Mouse (Mus musculus) lung, embryonic 16.5 days (tissue): ENCODE data around the gene Rtcb. TPM values are rescaled to one million over a fixed set of nuclear protein-coding genes. Genes with fewer than 3 reads are reported as not detected.

ENCODE experiments used
- ATAC-seq: fragments of 200-750 bp; cut with Nextera tagmentation; 2 replicates; pipeline ENCODE4 v1.8.0; 2017; ENCODE audit warnings: low read depth, mild to moderate bottlenecking, moderate library complexity
- H3K27ac ChIP-seq: fragments of 300-500 bp; sonication (generic); 2 replicates; pipeline ENCODE4 v1.5.1; 2014; ENCODE audit warnings: mild to moderate bottlenecking, control low read depth, low read length
- H3K27me3 ChIP-seq: fragments of 300-500 bp; sonication (generic); 2 replicates; pipeline ENCODE4 v1.6.1; 2014; ENCODE audit warnings: low read depth, low read length, mixed read lengths; ENCODE audit not compliant: control insufficient read depth, insufficient read depth
- H3K36me3 ChIP-seq: fragments of 300-500 bp; sonication (generic); 2 replicates; pipeline ENCODE4 v1.6.1; 2014; ENCODE audit warnings: low read length; ENCODE audit not compliant: control insufficient read depth, insufficient read depth
- H3K4me1 ChIP-seq: fragments of 300-500 bp; sonication (generic); replicated peaks from 2 replicates; pipeline ENCODE4 v1.6.1; 2014; ENCODE audit warnings: low read length, mixed read lengths; ENCODE audit not compliant: control insufficient read depth, insufficient read depth
- H3K4me2 ChIP-seq: fragments of 300-500 bp; sonication (generic); 2 replicates; pipeline ENCODE4 v1.6.1; 2014; ENCODE audit warnings: low read depth, low read length, control low read depth
- H3K4me3 ChIP-seq: fragments of 300-500 bp; sonication (generic); 2 replicates; pipeline ENCODE4 v1.5.1; 2014; ENCODE audit warnings: mild to moderate bottlenecking, low read length, control low read depth
- H3K9ac ChIP-seq: fragments of 300-500 bp; sonication (generic); 2 replicates; pipeline ENCODE4 v1.6.1; 2014; ENCODE audit warnings: low read length, control low read depth
- H3K9me3 ChIP-seq: fragments of 300-500 bp; sonication (generic); 2 replicates; pipeline ENCODE4 v1.6.1; 2016; ENCODE audit warnings: low read length; ENCODE audit not compliant: control insufficient read depth
- WGBS: fragments of 180-500 bp; shearing (Covaris S2); extraction: QIAGEN DNeasy Blood & Tissue Kit; methylation state at CpG from one replicate; pipeline ENCODE4 v1.1.7; 2014; 5-methylcytosine and 5-hydroxymethylcytosine counted together
- polyA plus RNA-seq: library from polyadenylated mRNA; unstranded; fragments of >200 nt; fragmentation: Nextera tagmentation; extraction: Ambion mirVana; gene quantifications from 2 replicates; pipeline ENCODE4 v1.2.1, GENCODE M21; 2015

Rtcb gene
- polyA plus RNA-seq, 1 experiment from 2014 or later: 177 TPM

GRCm38 (mm10) chr10:85953401-85953800 is 4.2 kb downstream of the Rtcb start:
- Histone ChIP-seq H3K9ac (no peak overlapping the region), H3K4me2 (no peak overlapping the region), H3K36me3 (peaks cover 40% of the 10 kb centered on the region), H3K9me3 (no peaks in the 10 kb centered on the region), H3K27me3 (no peaks in the 10 kb centered on the region), H3K27ac (no peak overlapping the region), H3K4me1 (peaks cover 15% of the 10 kb centered on the region), H3K4me3 (no peak overlapping the region)
- WGBS: 64% methylated on average over 3 of the region's 3 CpGs
- no peak for ATAC-seq

- H3K4me2 ChIP-seq: no peak overlapping the region
- peaks cover 15% of the 10 kb centered on the region for H3K4me1 ChIP-seq
- no peak overlapping the region for H3K9ac ChIP-seq
- H3K36me3 ChIP-seq: peaks cover 44% of the 10 kb centered on the region
- 92% methylated on average over 6 of the region's 6 CpGs for WGBS
- ATAC-seq: no peak
- H3K9me3 ChIP-seq: no peaks in the 10 kb centered on the region
- H3K4me3 ChIP-seq: no peak overlapping the region
- no peak overlapping the region for H3K27ac ChIP-seq
- no peaks in the 10 kb centered on the region for H3K27me3 ChIP-seq
These were observed 5.7 kb downstream of the Rtcb start for GRCm38 (mm10) chr10:85951765-85952443.

- no peak overlapping the region for H3K27ac ChIP-seq
- no peak overlapping the region for H3K9ac ChIP-seq
- H3K9me3 ChIP-seq: no peaks in the 10 kb centered on the region
- H3K27me3 ChIP-seq: no peaks in the 10 kb centered on the region
- H3K36me3 ChIP-seq: peaks cover 57% of the 10 kb centered on the region
- H3K4me2 ChIP-seq: no peak overlapping the region
- WGBS: 96% methylated on average over 8 of the region's 8 CpGs
- no peak for ATAC-seq
- no peaks in the 10 kb centered on the region; the same call in 1 of the 2 replicates for H3K4me1 ChIP-seq
- H3K4me3 ChIP-seq: no peak overlapping the region
These were observed 9.0 kb downstream of the Rtcb start for GRCm38 (mm10) chr10:85948483-85949196.

- H3K27me3 ChIP-seq: no peaks in the 10 kb centered on the region
- 94% methylated on average over 6 of the region's 6 CpGs for WGBS
- peaks cover 39% of the 10 kb centered on the region for H3K36me3 ChIP-seq
These were observed 21.2 kb downstream of the Rtcb start for GRCm38 (mm10) chr10:85936280-85936965.

GRCm38 (mm10) chr10:85929962-85930361 is 27.7 kb downstream of the Rtcb start:
- Histone ChIP-seq H3K27me3 (peaks cover 14% of the 10 kb centered on the region), H3K9ac (no peak overlapping the region), H3K4me2 (no peak overlapping the region), H3K9me3 (no peaks in the 10 kb centered on the region), H3K4me3 (no peak overlapping the region), H3K27ac (no peak overlapping the region), H3K4me1 (peaks cover 17% of the 10 kb centered on the region), H3K36me3 (no peaks in the 10 kb centered on the region)
- 82% methylated on average over 11 of the region's 11 CpGs for WGBS
- no peak for ATAC-seq

More at GRCm38 (mm10) chr10:85936280-85936965, 21.2 kb downstream of the Rtcb start:
- Histone ChIP-seq H3K27ac (no peak overlapping the region), H3K4me1 (no peaks in the 10 kb centered on the region), H3K4me2 (no peak overlapping the region), H3K9me3 (peaks cover 5% of the 10 kb centered on the region), H3K4me3 (no peak overlapping the region), H3K9ac (no peak overlapping the region)
- ATAC-seq: no peak

GRCm38 (mm10) chr10:85929208-85929591 is 28.4 kb downstream of the Rtcb start:
- no peak for ATAC-seq
- 42% methylated on average over 11 of the region's 11 CpGs for WGBS
- Histone ChIP-seq H3K36me3 (no peaks in the 10 kb centered on the region), H3K4me3 (peak overlapping the region; percentile 60; the same call in 1 of the 2 replicates), H3K4me2 (peak overlapping the region; percentile 96), H3K4me1 (peaks cover 17% of the 10 kb centered on the region), H3K9ac (0 out of 2 replicates have a peak overlapping the region, but pooled peaks have one; percentile 7), H3K9me3 (no peaks in the 10 kb centered on the region), H3K27ac (no peak overlapping the region), H3K27me3 (peaks cover 14% of the 10 kb centered on the region)

- Histone ChIP-seq H3K27ac (no peak overlapping the region), H3K4me2 (peak overlapping the region; percentile 96), H3K9me3 (no peaks in the 10 kb centered on the region), H3K36me3 (no peaks in the 10 kb centered on the region), H3K4me1 (peaks cover 17% of the 10 kb centered on the region), H3K4me3 (peak overlapping the region; percentile 60), H3K27me3 (peaks cover 17% of the 10 kb centered on the region), H3K9ac (peak overlapping the region; percentile 60)
- WGBS: under 1% methylated on average over 63 of the region's 63 CpGs
- ATAC-seq: peak; percentile 83
These were observed 29.0 kb downstream of the Rtcb start for GRCm38 (mm10) chr10:85928499-85929207.

- WGBS: 3% methylated on average over 23 of the region's 23 CpGs
These were observed 29.8 kb downstream of the Rtcb start, which contains the start of gene Ascl4 for GRCm38 (mm10) chr10:85927676-85928445. TSS of gene Ascl4 (plus strand) at chr10:85927681.

More at GRCm38 (mm10) chr10:85927676-85928445, 29.8 kb downstream of the Rtcb start, which contains the start of gene Ascl4:
- no peaks in the 10 kb centered on the region for H3K9me3 ChIP-seq
- no peaks in the 10 kb centered on the region for H3K36me3 ChIP-seq
- H3K4me1 ChIP-seq: peaks cover 17% of the 10 kb centered on the region
- H3K27me3 ChIP-seq: peaks cover 17% of the 10 kb centered on the region
- H3K27ac ChIP-seq: no peak within 1 kb of the TSS
- H3K4me3 ChIP-seq: peak within 1 kb of the TSS; percentile 60
- peak within 1 kb of the TSS; percentile 96 for H3K4me2 ChIP-seq
- ATAC-seq: 0 out of 2 replicates have a peak, but pooled peaks have one; percentile 19
- H3K9ac ChIP-seq: peak within 1 kb of the TSS; percentile 60
